Mouse (Mus musculus): ENCODE measurements at regions not wholly inside any gene's neighbourhood (a gene's known extent, or its start where the extent isn't known, plus 50 kb on each side); places are given as distances from the start of the nearest gene placed in this dataset.

GRCm38 (mm10) chr6:81768669-81769537 is 154.6 kb upstream of the Gcfc2 start:
- 50% methylated on average over 5 of the region's 5 CpGs for WGBS
- H3K27ac ChIP-seq (ENCODE audit: low read length): no peak overlapping the region
- no peaks in the 10 kb centered on the region for H3K9me3 ChIP-seq (replicated peaks; ENCODE audit: control insufficient read depth, low read length)
- no peak overlapping the region for H3K9ac ChIP-seq (ENCODE audit: low read length)
- no peak for ATAC-seq (ENCODE audit: insufficient read depth, low FRiP score)
- H3K4me1 ChIP-seq (ENCODE audit: control insufficient read depth, insufficient read depth, low read length): no peaks in the 10 kb centered on the region
- no peaks in the 10 kb centered on the region for H3K36me3 ChIP-seq (ENCODE audit: control insufficient read depth, insufficient read depth, low read length)
- no peak overlapping the region for H3K4me3 ChIP-seq (replicated peaks; ENCODE audit: low read length)
- H3K27me3 ChIP-seq (ENCODE audit: control insufficient read depth, insufficient read depth, low read length): no peaks in the 10 kb centered on the region
- H3K4me2 ChIP-seq (ENCODE audit: low read depth, low read length): no peak overlapping the region

DNA sequence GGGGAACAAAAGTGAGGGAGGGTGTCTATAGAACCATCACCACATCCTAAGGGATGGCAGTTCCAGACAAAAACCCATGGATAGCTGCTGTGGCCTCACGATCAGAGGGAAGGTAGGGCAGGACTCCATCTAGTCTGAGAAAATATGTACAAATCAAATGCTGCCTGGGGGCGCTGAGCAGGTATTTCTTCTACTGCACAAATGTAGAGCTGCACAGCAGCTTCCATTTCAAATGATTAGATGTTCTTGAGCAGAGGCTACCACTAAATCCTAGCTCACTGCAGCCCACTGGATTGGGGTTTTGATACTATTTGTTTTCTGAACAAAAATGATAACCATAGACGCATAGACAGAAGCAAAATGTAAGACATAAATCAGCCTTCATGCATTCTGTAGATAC is 153.2 kb upstream of the Gcfc2 start:
- ATAC-seq (ENCODE audit: insufficient read depth, low FRiP score): no peak
- H3K9me3 ChIP-seq (replicated peaks; ENCODE audit: control insufficient read depth, low read length): no peaks in the 10 kb centered on the region
- 83% methylated on average over 3 of the region's 3 CpGs for WGBS
- no peak overlapping the region for H3K4me2 ChIP-seq (ENCODE audit: low read depth, low read length)
- no peaks in the 10 kb centered on the region for H3K36me3 ChIP-seq (ENCODE audit: control insufficient read depth, insufficient read depth, low read length)
- no peak overlapping the region for H3K4me3 ChIP-seq (replicated peaks; ENCODE audit: low read length)
- no peak overlapping the region for H3K9ac ChIP-seq (ENCODE audit: low read length)
- H3K4me1 ChIP-seq (ENCODE audit: control insufficient read depth, insufficient read depth, low read length): no peaks in the 10 kb centered on the region
- H3K27me3 ChIP-seq (ENCODE audit: control insufficient read depth, insufficient read depth, low read length): no peaks in the 10 kb centered on the region
- no peak overlapping the region for H3K27ac ChIP-seq (ENCODE audit: low read length)

DNA sequence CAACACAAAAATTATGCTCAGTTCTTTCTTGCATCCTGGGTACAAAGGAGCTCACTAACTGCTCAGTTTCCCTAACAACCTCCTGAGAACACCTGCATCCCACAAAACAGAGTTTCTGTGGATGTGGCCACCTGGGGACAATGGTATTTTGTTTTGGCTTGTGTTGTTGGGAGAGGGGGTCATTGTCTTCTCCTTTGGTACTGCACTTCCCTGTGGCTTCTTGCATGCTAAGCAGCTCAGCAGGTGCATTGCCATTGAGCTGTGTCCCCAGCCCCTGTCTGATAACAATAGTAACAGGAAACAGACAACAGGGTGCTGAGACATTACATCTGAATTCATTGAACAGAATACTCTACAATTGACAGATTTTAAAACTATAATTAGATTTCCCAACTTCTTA is 151.6 kb upstream of the Gcfc2 start:
- no peak for ATAC-seq (ENCODE audit: insufficient read depth, low FRiP score)
- H3K4me2 ChIP-seq (ENCODE audit: low read depth, low read length): no peak overlapping the region
- H3K27me3 ChIP-seq (ENCODE audit: control insufficient read depth, insufficient read depth, low read length): no peaks in the 10 kb centered on the region
- H3K9ac ChIP-seq (ENCODE audit: low read length): no peak overlapping the region
- H3K4me1 ChIP-seq (ENCODE audit: control insufficient read depth, insufficient read depth, low read length): no peaks in the 10 kb centered on the region
- H3K4me3 ChIP-seq (replicated peaks; ENCODE audit: low read length): no peak overlapping the region
- H3K36me3 ChIP-seq (ENCODE audit: control insufficient read depth, insufficient read depth, low read length): no peaks in the 10 kb centered on the region
- no peaks in the 10 kb centered on the region for H3K9me3 ChIP-seq (replicated peaks; ENCODE audit: control insufficient read depth, low read length)
- no peak overlapping the region for H3K27ac ChIP-seq (ENCODE audit: low read length)

DNA sequence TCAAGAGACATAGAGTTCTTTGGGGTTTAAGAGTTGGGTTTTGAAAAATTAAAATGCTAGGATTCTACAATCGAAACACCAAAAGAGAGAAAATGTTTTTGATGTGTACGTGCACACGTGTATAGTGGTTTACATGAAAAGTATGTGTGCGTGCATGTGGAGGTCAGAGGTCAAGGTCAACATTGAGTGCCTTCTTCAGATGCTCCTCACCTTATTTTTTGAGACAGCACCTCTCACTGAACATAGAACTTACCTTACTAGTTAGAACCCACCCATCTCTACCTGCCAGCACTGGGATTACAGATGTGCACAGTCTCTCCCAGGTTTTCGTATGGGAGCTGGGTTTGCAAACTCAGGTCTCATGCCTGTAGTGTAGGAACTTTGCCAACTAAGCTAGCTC is 141.3 kb upstream of the Gcfc2 start:
- no peaks in the 10 kb centered on the region for H3K36me3 ChIP-seq (ENCODE audit: control insufficient read depth, insufficient read depth, low read length)
- 87% methylated on average over 5 of the region's 5 CpGs for WGBS
- H3K4me1 ChIP-seq (ENCODE audit: control insufficient read depth, insufficient read depth, low read length): no peaks in the 10 kb centered on the region
- H3K9ac ChIP-seq (ENCODE audit: low read length): no peak overlapping the region
- no peak overlapping the region for H3K4me3 ChIP-seq (replicated peaks; ENCODE audit: low read length)
- no peak overlapping the region for H3K4me2 ChIP-seq (ENCODE audit: low read depth, low read length)
- H3K27me3 ChIP-seq (ENCODE audit: control insufficient read depth, insufficient read depth, low read length): no peaks in the 10 kb centered on the region
- ATAC-seq (ENCODE audit: insufficient read depth, low FRiP score): no peak
- H3K9me3 ChIP-seq (replicated peaks; ENCODE audit: control insufficient read depth, low read length): no peaks in the 10 kb centered on the region
- H3K27ac ChIP-seq (ENCODE audit: low read length): no peak overlapping the region

DNA sequence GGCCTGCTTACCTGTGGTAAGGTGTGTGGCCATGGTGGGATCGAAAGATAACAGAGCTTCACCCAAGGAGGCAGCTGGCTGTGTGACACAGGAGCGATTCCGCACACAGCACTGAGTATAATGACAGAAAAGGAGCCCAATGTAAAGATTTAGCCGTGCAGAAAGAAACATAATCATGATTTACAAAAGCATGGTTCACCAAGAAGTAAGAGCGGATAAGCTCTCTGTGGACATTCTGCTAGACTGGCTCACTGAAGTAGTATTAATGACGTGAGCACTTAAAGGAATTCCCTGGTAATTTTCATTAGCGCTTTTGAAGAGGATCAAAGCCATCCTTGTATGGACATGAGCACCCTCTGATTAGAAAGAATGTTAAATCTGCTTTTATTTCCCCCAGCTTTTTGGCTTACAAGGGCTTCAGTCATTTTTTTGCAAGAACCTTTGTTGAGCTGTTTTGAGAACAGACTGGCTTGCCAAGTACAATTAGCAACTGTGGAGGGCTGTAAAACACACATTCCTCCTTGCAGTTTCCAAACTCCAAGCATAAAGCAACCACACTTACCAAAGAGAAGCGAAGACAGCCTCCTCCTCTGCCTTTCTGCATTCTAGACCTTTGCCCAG is 140.5 kb upstream of the Gcfc2 start:
- no peak for ATAC-seq (ENCODE audit: insufficient read depth, low FRiP score)
- Histone ChIP-seq H3K36me3 (ENCODE audit: control insufficient read depth, insufficient read depth, low read length) (no peaks in the 10 kb centered on the region), H3K4me1 (ENCODE audit: control insufficient read depth, insufficient read depth, low read length) (no peaks in the 10 kb centered on the region), H3K9ac (ENCODE audit: low read length) (no peak overlapping the region), H3K4me3 (replicated peaks; ENCODE audit: low read length) (no peak overlapping the region), H3K27me3 (ENCODE audit: control insufficient read depth, insufficient read depth, low read length) (no peaks in the 10 kb centered on the region), H3K9me3 (replicated peaks; ENCODE audit: control insufficient read depth, low read length) (no peaks in the 10 kb centered on the region), H3K4me2 (ENCODE audit: low read depth, low read length) (no peak overlapping the region), H3K27ac (ENCODE audit: low read length) (no peak overlapping the region)
- WGBS: 78% methylated on average over 8 of the region's 8 CpGs

GRCm38 (mm10) chr6:81795281-81795680 is 128.2 kb upstream of the Gcfc2 start:
- no peak for ATAC-seq (ENCODE audit: insufficient read depth, low FRiP score)
- WGBS: 79% methylated on average over 6 of the region's 6 CpGs

GRCm38 (mm10) chr6:81800822-81801221 is 122.6 kb upstream of the Gcfc2 start:
- Histone ChIP-seq H3K9ac (ENCODE audit: low read length) (no peak overlapping the region), H3K36me3 (ENCODE audit: control insufficient read depth, insufficient read depth, low read length) (no peaks in the 10 kb centered on the region), H3K27ac (ENCODE audit: low read length) (no peak overlapping the region), H3K4me2 (ENCODE audit: low read depth, low read length) (no peak overlapping the region), H3K4me1 (ENCODE audit: control insufficient read depth, insufficient read depth, low read length) (no peaks in the 10 kb centered on the region), H3K27me3 (ENCODE audit: control insufficient read depth, insufficient read depth, low read length) (no peaks in the 10 kb centered on the region), H3K4me3 (replicated peaks; ENCODE audit: low read length) (no peak overlapping the region), H3K9me3 (replicated peaks; ENCODE audit: control insufficient read depth, low read length) (no peaks in the 10 kb centered on the region)
- no peak for ATAC-seq (ENCODE audit: insufficient read depth, low FRiP score)
- 85% methylated on average over 3 of the region's 3 CpGs for WGBS

More at GRCm38 (mm10) chr6:81795281-81795680, 128.2 kb upstream of the Gcfc2 start:
- Histone ChIP-seq H3K27me3 (ENCODE audit: control insufficient read depth, insufficient read depth, low read length) (no peaks in the 10 kb centered on the region), H3K4me2 (ENCODE audit: low read depth, low read length) (no peak overlapping the region), H3K9ac (ENCODE audit: low read length) (no peak overlapping the region), H3K36me3 (ENCODE audit: control insufficient read depth, insufficient read depth, low read length) (no peaks in the 10 kb centered on the region), H3K4me3 (replicated peaks; ENCODE audit: low read length) (no peak overlapping the region), H3K9me3 (replicated peaks; ENCODE audit: control insufficient read depth, low read length) (no peaks in the 10 kb centered on the region), H3K4me1 (ENCODE audit: control insufficient read depth, insufficient read depth, low read length) (no peaks in the 10 kb centered on the region), H3K27ac (ENCODE audit: low read length) (no peak overlapping the region)

- no peak for ATAC-seq (ENCODE audit: insufficient read depth, low FRiP score)
- no peak overlapping the region for H3K4me3 ChIP-seq (replicated peaks; ENCODE audit: low read length)
- no peak overlapping the region for H3K9ac ChIP-seq (ENCODE audit: low read length)
- 83% methylated on average over 3 of the region's 3 CpGs for WGBS
- no peaks in the 10 kb centered on the region for H3K27me3 ChIP-seq (ENCODE audit: control insufficient read depth, insufficient read depth, low read length)
- no peaks in the 10 kb centered on the region for H3K9me3 ChIP-seq (replicated peaks; ENCODE audit: control insufficient read depth, low read length)
- H3K27ac ChIP-seq (ENCODE audit: low read length): no peak overlapping the region
- no peak overlapping the region for H3K4me2 ChIP-seq (ENCODE audit: low read depth, low read length)
- H3K36me3 ChIP-seq (ENCODE audit: control insufficient read depth, insufficient read depth, low read length): no peaks in the 10 kb centered on the region
- no peaks in the 10 kb centered on the region for H3K4me1 ChIP-seq (ENCODE audit: control insufficient read depth, insufficient read depth, low read length)
Observed at GRCm38 (mm10) chr6:81801804-81802203, 121.7 kb upstream of the Gcfc2 start.

GRCm38 (mm10) chr6:81805942-81806341 is 117.5 kb upstream of the Gcfc2 start:
- no peaks in the 10 kb centered on the region for H3K4me1 ChIP-seq (ENCODE audit: control insufficient read depth, insufficient read depth, low read length)
- no peak overlapping the region for H3K4me2 ChIP-seq (ENCODE audit: low read depth, low read length)
- no peak overlapping the region for H3K9ac ChIP-seq (ENCODE audit: low read length)
- ATAC-seq (ENCODE audit: insufficient read depth, low FRiP score): no peak
- no peak overlapping the region for H3K27ac ChIP-seq (ENCODE audit: low read length)
- 84% methylated on average over 11 of the region's 11 CpGs for WGBS
- no peaks in the 10 kb centered on the region for H3K27me3 ChIP-seq (ENCODE audit: control insufficient read depth, insufficient read depth, low read length)
- no peaks in the 10 kb centered on the region for H3K36me3 ChIP-seq (ENCODE audit: control insufficient read depth, insufficient read depth, low read length)
- no peaks in the 10 kb centered on the region for H3K9me3 ChIP-seq (replicated peaks; ENCODE audit: control insufficient read depth, low read length)
- H3K4me3 ChIP-seq (replicated peaks; ENCODE audit: low read length): no peak overlapping the region

Data from stomach, embryonic 16.5 days (tissue).